Mouse (Mus musculus) mouse trophoblast stem cell (cell line): ENCODE measurements around the gene Hdac4.

Experiments used
- in situ Hi-C, 2 experiments: fragments of 300-500 bp; cut with MseI, MboI; formaldehyde crosslinking; loops; 2 replicates in 1 of 2; 3 replicates in 1 of 2; pipeline ENCODE4 v1.15.1; 2025

The Hdac4 gene

GRCm38 (mm10) chr1:91968710-91969379, 226.7 kb downstream of the Hdac4 start:
- in situ Hi-C loops, result no loop called here

- in situ Hi-C loops, result no loop called here
Observed at GRCm38 (mm10) chr1:91967041-91967440, 228.5 kb downstream of the Hdac4 start.

GRCm38 (mm10) chr1:91964486-91965335, 230.8 kb downstream of the Hdac4 start:
- in situ Hi-C loops, result no loop called here

GRCm38 (mm10) chr1:91962256-91962655, 233.2 kb downstream of the Hdac4 start:
- in situ Hi-C loops, result no loop called here

GRCm38 (mm10) chr1:91961231-91961630, 234.3 kb downstream of the Hdac4 start:
- in situ Hi-C loops, result no loop called here

- in situ Hi-C loops, result no loop called here
Observed at GRCm38 (mm10) chr1:91959891-91960290, 235.6 kb downstream of the Hdac4 start.

- in situ Hi-C loops, result no loop called here
Observed at GRCm38 (mm10) chr1:91959044-91959443, 236.5 kb downstream of the Hdac4 start.

GRCm38 (mm10) chr1:91956229-91956628, 239.3 kb downstream of the Hdac4 start:
- in situ Hi-C loops, result no loop called here

- in situ Hi-C loops, result no loop called here
Observed at GRCm38 (mm10) chr1:91954954-91955353, 240.5 kb downstream of the Hdac4 start.

GRCm38 (mm10) chr1:91952912-91953311, 242.6 kb downstream of the Hdac4 start:
- in situ Hi-C loops, result no loop called here

GRCm38 (mm10) chr1:91947441-91947840, 248.1 kb downstream of the Hdac4 start:
- in situ Hi-C loops, result no loop called here

GRCm38 (mm10) chr1:91942583-91942982, 252.9 kb downstream of the Hdac4 start:
- in situ Hi-C loops, result no loop called here

- in situ Hi-C loops, result no loop called here
Observed at GRCm38 (mm10) chr1:91942031-91942430, 253.5 kb downstream of the Hdac4 start.

- in situ Hi-C loops, result no loop called here
Observed at GRCm38 (mm10) chr1:91941094-91941493, 254.4 kb downstream of the Hdac4 start.

GRCm38 (mm10) chr1:91935171-91935570, 260.3 kb downstream of the Hdac4 start:
- in situ Hi-C loops, result no loop called here

GRCm38 (mm10) chr1:91933681-91934080, 261.8 kb downstream of the Hdac4 start:
- in situ Hi-C loops, result no loop called here

GRCm38 (mm10) chr1:91932221-91932620, 263.3 kb downstream of the Hdac4 start:
- in situ Hi-C loops, result no loop called here

GRCm38 (mm10) chr1:91931786-91932185, 263.7 kb downstream of the Hdac4 start:
- in situ Hi-C loops, result no loop called here

- in situ Hi-C loops, result no loop called here
Observed at GRCm38 (mm10) chr1:91931196-91931595, 264.3 kb downstream of the Hdac4 start.

GRCm38 (mm10) chr1:91929051-91929450, 266.4 kb downstream of the Hdac4 start:
- in situ Hi-C loops, result no loop called here

- in situ Hi-C loops, result no loop called here
Observed at GRCm38 (mm10) chr1:91927536-91928315, 267.8 kb downstream of the Hdac4 start.

GRCm38 (mm10) chr1:91923567-91923966, 271.9 kb downstream of the Hdac4 start:
- in situ Hi-C loops, result no loop called here
